Mouse (Mus musculus): ENCODE measurements around the gene Cyp2d22.

DNA sequence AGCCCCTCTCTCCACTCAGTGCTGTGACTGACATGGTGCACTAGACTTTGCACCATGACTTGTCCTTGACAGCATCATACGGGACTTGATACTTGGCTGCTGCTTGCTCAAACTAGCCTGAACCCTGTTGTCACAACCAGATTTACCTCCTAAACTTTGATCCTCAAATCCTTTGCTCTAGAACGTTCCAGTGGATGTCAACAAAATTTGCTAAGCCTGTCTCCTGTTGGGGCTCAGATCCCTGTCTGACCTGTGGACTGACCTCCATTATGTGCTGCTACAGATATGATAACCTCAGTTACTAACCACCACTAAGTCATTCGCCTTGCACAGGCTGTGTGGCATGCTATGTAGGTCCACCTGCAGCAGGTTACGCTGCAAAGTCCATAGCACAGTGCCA, 42.9 kb upstream of the Cyp2d22 start:
- TF ChIP-seq CTCF (IDR thresholded peaks at IDR 0.05; ENCODE audit: extremely low read depth, insufficient read length, insufficient replicate concordance, low read depth, low read length) (no peak), POLR2A (IDR thresholded peaks at IDR 0.05; ENCODE audit: low read depth, low read length) (no peak)

Data from small intestine, adult 2 months (tissue).